Mouse (Mus musculus) left cerebral cortex, postnatal 4 days (tissue): ENCODE data around the gene Agl. TPM values are rescaled to one million over a fixed set of nuclear protein-coding genes. Genes with fewer than 3 reads are reported as not detected.
"Not testable (repeated sequence)": the region's sequence is repeated elsewhere in the genome, so short reads cannot be mapped to it uniquely, and the experiment has no call there.

Experiments
- DNase-seq: peaks from one replicate; pipeline ENCODE4 v3.0.0-alpha.2; 2022
- intact Hi-C: fragments of 180-260 bp; cut with DNase I; formaldehyde crosslinking; loops from one replicate; pipeline ENCODE4 v1.15.1; 2025
- total RNA-seq, 2 experiments: library from RNA; stranded (reverse); gene quantifications; 2 replicates each; pipeline ENCODE4 v1.2.3; 2021

Agl gene
- total RNA-seq, 2 experiments from 2014 or later: 30.8 to 31.0 TPM

GRCm38 (mm10) chr3:116751191-116751860, 56.6 kb downstream of the Agl start:
- intact Hi-C loops: loop anchor here (5.0 kb wide), 1 partner anchor 159 kb away; the partner anchor contains the start of gene Sass6

GRCm38 (mm10) chr3:116748391-116749170, 59.4 kb downstream of the Agl start:
- intact Hi-C loops: loop anchor here (10.0 kb wide), 1 partner anchor 414 kb away; no protein-coding TSS in a partner anchor

More at GRCm38 (mm10) chr3:116751191-116751860, 56.6 kb downstream of the Agl start:
- peak; percentile 46 for DNase-seq

GRCm38 (mm10) chr3:116747648-116748047, 60.3 kb downstream of the Agl start:
- intact Hi-C loops: loop anchor here (10.0 kb wide), 1 partner anchor 413 kb away; no protein-coding TSS in a partner anchor
- DNase-seq: not testable (repeated sequence)

More at GRCm38 (mm10) chr3:116748391-116749170, 59.4 kb downstream of the Agl start:
- DNase-seq: peak; percentile 42

GRCm38 (mm10) chr3:116740963-116741362, 67.0 kb downstream of the Agl start:
- no peak for DNase-seq
- intact Hi-C loops: loop anchor here (10.0 kb wide), 1 partner anchor 406 kb away; no protein-coding TSS in a partner anchor

GRCm38 (mm10) chr3:116740106-116740505, 67.9 kb downstream of the Agl start:
- intact Hi-C loops: loop anchor here (10.0 kb wide), 1 partner anchor 405 kb away; no protein-coding TSS in a partner anchor
- no peak for DNase-seq

GRCm38 (mm10) chr3:116737326-116737731, 70.6 kb downstream of the Agl start:
- intact Hi-C loops: no loop called here
- no peak for DNase-seq

GRCm38 (mm10) chr3:116729483-116730174, 78.3 kb downstream of the Agl start:
- intact Hi-C loops: no loop called here
- DNase-seq: no peak

- no peak for DNase-seq
- intact Hi-C loops: no loop called here
Observed at GRCm38 (mm10) chr3:116726807-116727206, 81.2 kb downstream of the Agl start.

GRCm38 (mm10) chr3:116723496-116724481, 84.2 kb downstream of the Agl start:
- DNase-seq: no peak
- intact Hi-C loops: no loop called here

GRCm38 (mm10) chr3:116722980-116723379, 85.0 kb downstream of the Agl start:
- DNase-seq: no peak
- intact Hi-C loops: no loop called here

GRCm38 (mm10) chr3:116718951-116719350, 89.0 kb downstream of the Agl start:
- intact Hi-C loops: no loop called here
- no peak for DNase-seq

- intact Hi-C loops: no loop called here
- no peak for DNase-seq
Observed at GRCm38 (mm10) chr3:116713031-116713430, 94.9 kb downstream of the Agl start.

- peak; percentile 7 for DNase-seq
- intact Hi-C loops: no loop called here
Observed at GRCm38 (mm10) chr3:116712436-116712881, 95.5 kb downstream of the Agl start, which contains the start of gene Slc35a3. Gene Slc35a3, minus strand, starts transcription at chr3:116712831.

GRCm38 (mm10) chr3:116711624-116712435, 96.1 kb downstream of the Agl start:
- peak; percentile 76 for DNase-seq
- intact Hi-C loops: no loop called here

- DNase-seq: no peak
- intact Hi-C loops: no loop called here
Observed at GRCm38 (mm10) chr3:116710941-116711340, 97.0 kb downstream of the Agl start.

GRCm38 (mm10) chr3:116705637-116706204, 102.2 kb downstream of the Agl start:
- DNase-seq: no peak
- intact Hi-C loops: no loop called here

- intact Hi-C loops: no loop called here
- DNase-seq: no peak
Observed at GRCm38 (mm10) chr3:116703835-116704234, 104.1 kb downstream of the Agl start.

GRCm38 (mm10) chr3:116702647-116703272, 105.2 kb downstream of the Agl start:
- intact Hi-C loops: loop anchor here (1.0 kb wide), 1 partner anchor 14 kb away; no protein-coding TSS in a partner anchor
- DNase-seq: no peak
